Mouse (Mus musculus): ENCODE data around the gene Dnah2. TPM values are rescaled to one million over a fixed set of nuclear protein-coding genes. Genes with fewer than 3 reads are reported as not detected.

Gene Dnah2
- polyA plus RNA-seq, 1 experiment from 2014 or later = 0.36 TPM

- ATAC-seq (ENCODE audit: insufficient number of reproducible peaks, insufficient read depth, low FRiP score, low read depth) = no peak
- no peaks in the 10 kb centered on the region for H3K9me3 ChIP-seq (ENCODE audit: control insufficient read depth, low read length)
- 27% methylated on average over 9 of the region's 9 CpGs for WGBS
- H3K27ac ChIP-seq (replicated peaks in 1 of 2; ENCODE audit: control insufficient read depth in 1 of 2, insufficient read depth in 1 of 2, low read depth in 2 of 2, low read length in 2 of 2) = peak overlapping the region in 1 of 2 experiments; percentile 54; a peak in 2 of 4 replicates
- peaks cover 23 to 46% of the 10 kb centered on the region in 2 experiments for H3K4me1 ChIP-seq (ENCODE audit: control insufficient read depth in 2 of 2, insufficient read depth in 2 of 2, low read length in 2 of 2)
- peaks cover 14% of the 10 kb centered on the region; the same call in 1 of the 2 replicates for H3K36me3 ChIP-seq (ENCODE audit: control insufficient read depth, insufficient read depth, low read length)
- H3K27me3 ChIP-seq (ENCODE audit: control insufficient read depth, insufficient read depth, low read length) = no peaks in the 10 kb centered on the region
- H3K9ac ChIP-seq (ENCODE audit: low read length) = 0 out of 2 replicates have a peak overlapping the region, but pooled peaks have one; percentile 0
- peak overlapping the region; percentile 31; the same call in 1 of the 2 replicates for H3K4me2 ChIP-seq (ENCODE audit: low read length)
- no peak overlapping the region for H3K4me3 ChIP-seq (ENCODE audit: control insufficient read depth in 1 of 2, insufficient read depth in 1 of 2, low read depth in 1 of 2, low read length in 2 of 2)
Observed at GRCm38 (mm10) chr11:69370817-69371215, 178.1 kb downstream of the Dnah2 start.

Small RNAs within 50 kb of the gene (microRNA-seq; reads per million reads assigned to microRNA genes)
- gene Gm27493 = not detected

Other genes with a start within 250 kb of the Dnah2 start
- gene Cntrob, start 225.3 kb downstream of the Dnah2 start, polyA plus RNA-seq (2014; fragmentation: Nextera tagmentation; extraction: Ambion mirVana) = 8.6 and 8.9 TPM in 2 replicates
- 181 and 195 TPM in 2 replicates for gene Trappc1, start 225.1 kb downstream of the Dnah2 start, polyA plus RNA-seq (2014; fragmentation: Nextera tagmentation; extraction: Ambion mirVana)
- 0.62 and 0.84 TPM in 2 replicates for gene Kcnab3, start 222.9 kb downstream of the Dnah2 start, polyA plus RNA-seq (2014; fragmentation: Nextera tagmentation; extraction: Ambion mirVana)
- 6.6 and 7.3 TPM in 2 replicates for gene Rnf227, start 208.6 kb downstream of the Dnah2 start, polyA plus RNA-seq (2014; fragmentation: Nextera tagmentation; extraction: Ambion mirVana)
- 16.5 TPM in 2 replicates for gene Chd3, start 179.7 kb downstream of the Dnah2 start, polyA plus RNA-seq (2014; fragmentation: Nextera tagmentation; extraction: Ambion mirVana)
- gene Naa38, start 153.6 kb downstream of the Dnah2 start, polyA plus RNA-seq (2014; fragmentation: Nextera tagmentation; extraction: Ambion mirVana) = 158 and 174 TPM in 2 replicates
- gene Cyb5d1, start 153.5 kb downstream of the Dnah2 start, polyA plus RNA-seq (2014; fragmentation: Nextera tagmentation; extraction: Ambion mirVana) = 19.9 and 22.1 TPM in 2 replicates
- 43.1 and 46.7 TPM in 2 replicates for gene Tmem88, start 150.9 kb downstream of the Dnah2 start, polyA plus RNA-seq (2014; fragmentation: Nextera tagmentation; extraction: Ambion mirVana)
- 18.0 and 22.0 TPM in 2 replicates for gene Kdm6b, start 135.4 kb downstream of the Dnah2 start, polyA plus RNA-seq (2014; fragmentation: Nextera tagmentation; extraction: Ambion mirVana)
- 14.2 and 20.4 TPM in 2 replicates for gene Efnb3, start 11.1 kb upstream of the Dnah2 start, polyA plus RNA-seq (2014; fragmentation: Nextera tagmentation; extraction: Ambion mirVana)
- 11.1 and 14.3 TPM in 2 replicates for gene Wrap53, start 31.1 kb upstream of the Dnah2 start, polyA plus RNA-seq (2014; fragmentation: Nextera tagmentation; extraction: Ambion mirVana)
- gene Trp53, start 31.2 kb upstream of the Dnah2 start, polyA plus RNA-seq (2014; fragmentation: Nextera tagmentation; extraction: Ambion mirVana) = 71.2 and 71.9 TPM in 2 replicates
- 31.5 and 33.8 TPM in 2 replicates for gene Atp1b2, start 56.8 kb upstream of the Dnah2 start, polyA plus RNA-seq (2014; fragmentation: Nextera tagmentation; extraction: Ambion mirVana)
- gene Shbg, start 68.8 kb upstream of the Dnah2 start, polyA plus RNA-seq (2014; fragmentation: Nextera tagmentation; extraction: Ambion mirVana) = not detected in 2 replicates
- 16.2 and 17.9 TPM in 2 replicates for gene Sat2, start 72.9 kb upstream of the Dnah2 start, polyA plus RNA-seq (2014; fragmentation: Nextera tagmentation; extraction: Ambion mirVana)
- 24.2 and 25.8 TPM in 2 replicates for gene Fxr2, start 83.9 kb upstream of the Dnah2 start, polyA plus RNA-seq (2014; fragmentation: Nextera tagmentation; extraction: Ambion mirVana)
- not detected in 2 replicates for gene Sox15, start 106.2 kb upstream of the Dnah2 start, polyA plus RNA-seq (2014; fragmentation: Nextera tagmentation; extraction: Ambion mirVana)
- 14.9 and 29.1 TPM in 2 replicates for gene Mpdu1, start 113.5 kb upstream of the Dnah2 start, polyA plus RNA-seq (2014; fragmentation: Nextera tagmentation; extraction: Ambion mirVana)
- gene Cd68, start 117.0 kb upstream of the Dnah2 start, polyA plus RNA-seq (2014; fragmentation: Nextera tagmentation; extraction: Ambion mirVana) = 12.1 and 14.4 TPM in 2 replicates
- 313 and 403 TPM in 2 replicates for gene Eif4a1, start 123.3 kb upstream of the Dnah2 start, polyA plus RNA-seq (2014; fragmentation: Nextera tagmentation; extraction: Ambion mirVana)
- 43.2 and 59.4 TPM in 2 replicates for gene Senp3, start 133.0 kb upstream of the Dnah2 start, polyA plus RNA-seq (2014; fragmentation: Nextera tagmentation; extraction: Ambion mirVana)
- gene Tnfsf13, start 136.7 kb upstream of the Dnah2 start, polyA plus RNA-seq (2014; fragmentation: Nextera tagmentation; extraction: Ambion mirVana) = 0.24 and 0.63 TPM in 2 replicates
- gene Tnfsf12, start 146.7 kb upstream of the Dnah2 start, polyA plus RNA-seq (2014; fragmentation: Nextera tagmentation; extraction: Ambion mirVana) = 7.7 and 10.3 TPM in 2 replicates
- 2.5 and 6.8 TPM in 2 replicates for gene Tnfsfm13, start 147.0 kb upstream of the Dnah2 start, polyA plus RNA-seq (2014; fragmentation: Nextera tagmentation; extraction: Ambion mirVana)
- gene Polr2a, start 209.5 kb upstream of the Dnah2 start, polyA plus RNA-seq (2014; fragmentation: Nextera tagmentation; extraction: Ambion mirVana) = 19.9 and 20.1 TPM in 2 replicates
- gene Slc35g3, start 212.9 kb upstream of the Dnah2 start, polyA plus RNA-seq (2014; fragmentation: Nextera tagmentation; extraction: Ambion mirVana) = 0.13 TPM in 1 of 2 replicates, not detected in the other
- 3.7 TPM in 2 replicates for gene Zbtb4, start 216.8 kb upstream of the Dnah2 start, polyA plus RNA-seq (2014; fragmentation: Nextera tagmentation; extraction: Ambion mirVana)
- gene Chrnb1, start 246.8 kb upstream of the Dnah2 start, polyA plus RNA-seq (2014; fragmentation: Nextera tagmentation; extraction: Ambion mirVana) = 5.5 and 5.8 TPM in 2 replicates